Mouse (Mus musculus): ENCODE measurements around the gene Pemt. TPM values are rescaled to one million over a fixed set of nuclear protein-coding genes. Genes with fewer than 3 reads are reported as not detected.

Gene Pemt
- polyA plus RNA-seq, 2 experiments: 5.4 to 7.2 TPM

DNA sequence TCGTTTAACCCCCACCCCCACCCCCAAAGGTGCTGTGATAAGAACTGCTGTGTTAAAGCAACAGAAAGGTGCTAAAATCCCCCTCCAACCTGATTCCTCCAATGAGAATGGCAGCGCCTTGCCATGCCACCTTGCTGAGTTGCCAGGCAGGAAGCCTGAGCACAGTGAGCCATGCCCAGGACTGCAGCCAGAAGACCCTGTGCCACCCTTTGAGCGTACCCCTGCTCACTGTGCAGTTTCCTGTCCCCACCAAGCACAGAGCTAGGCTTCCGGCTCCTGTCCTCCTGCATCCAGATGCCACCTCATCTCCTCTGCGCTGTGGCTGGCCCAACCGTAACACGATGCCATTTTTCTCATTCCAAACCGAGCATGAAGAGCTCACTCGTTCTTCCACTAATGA lies 16.3 kb downstream of the Pemt start:
- DNase-seq (ENCODE audit: low spot score) (no peak), ATAC-seq (ENCODE audit: low FRiP score, low read depth) (no peak)
- no peaks in the 10 kb centered on the region for H3K4me1 ChIP-seq (ENCODE audit: control insufficient read depth, insufficient read depth, low read length)
- no peak for TF ChIP-seq POLR2A (IDR thresholded peaks at IDR 0.05; ENCODE audit: borderline replicate concordance, extremely low read depth, insufficient read depth, insufficient read length)
- no peaks in the 10 kb centered on the region for H3K36me3 ChIP-seq (ENCODE audit: control insufficient read depth, insufficient read depth, low read length)
- no peak overlapping the region for H3K9ac ChIP-seq (ENCODE audit: low read depth, low read length, severe bottlenecking)
- H3K9me3 ChIP-seq (ENCODE audit: control insufficient read depth, low read length): no peaks in the 10 kb centered on the region
- no peak overlapping the region for H3K4me3 ChIP-seq (replicated peaks; ENCODE audit: low read length)
- no peak overlapping the region for H3K27ac ChIP-seq (replicated peaks; ENCODE audit: low read depth, low read length)
- WGBS: 46% methylated on average over 9 of the region's 9 CpGs
- H3K27me3 ChIP-seq (ENCODE audit: control insufficient read depth, insufficient read depth, low read length): no peaks in the 10 kb centered on the region
- no peak overlapping the region for H3K4me2 ChIP-seq (replicated peaks; ENCODE audit: low read depth, low read length, severe bottlenecking)

DNA sequence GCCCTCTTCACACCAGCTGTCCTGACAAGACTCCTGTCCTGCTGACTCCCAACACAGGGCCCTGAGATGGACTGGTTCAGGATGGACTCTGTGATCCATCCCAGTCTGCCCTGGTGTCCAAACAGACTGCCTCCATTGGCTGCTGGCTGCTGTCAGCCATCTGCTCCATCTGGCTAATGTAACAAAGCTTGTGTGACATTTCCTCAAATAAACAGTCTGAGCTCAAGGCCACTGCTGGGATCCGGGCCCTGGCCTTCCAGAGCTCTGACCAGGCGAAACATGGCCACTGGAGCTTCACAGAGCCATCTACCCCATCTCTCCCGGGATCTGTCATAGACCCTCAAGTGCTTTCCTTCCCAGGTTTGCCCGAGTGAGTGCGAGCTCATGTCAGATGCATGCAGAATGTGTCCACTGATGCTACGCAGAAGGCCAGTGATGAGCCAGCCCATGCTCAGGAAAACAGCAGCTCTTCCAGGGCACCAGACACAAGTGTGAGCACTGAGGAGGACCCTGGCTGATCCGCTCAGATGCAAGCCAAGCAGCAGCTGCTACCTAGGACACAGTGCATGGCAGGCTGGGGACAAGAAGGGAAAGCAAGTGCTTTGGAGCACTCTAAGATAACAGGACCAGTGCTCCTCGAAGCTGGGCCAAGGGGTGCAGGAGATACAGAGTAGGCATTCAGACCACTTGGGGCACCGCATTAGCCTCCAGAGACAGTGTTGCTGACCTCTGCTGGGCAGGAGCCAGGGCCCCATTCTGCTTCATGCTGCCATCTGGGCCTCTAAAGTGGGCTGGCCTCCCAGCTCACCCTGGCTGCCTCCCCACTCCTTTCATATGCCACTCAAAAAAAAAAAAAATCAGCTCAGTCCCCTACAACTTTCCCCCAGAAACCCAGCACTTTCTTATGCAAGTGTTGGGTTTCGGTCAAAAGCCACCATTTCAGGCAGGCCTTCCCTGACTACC lies 18.1 kb downstream of the Pemt start:
- ATAC-seq (ENCODE audit: low FRiP score, low read depth): no peak
- 72% methylated on average over 10 of the region's 10 CpGs for WGBS

DNA sequence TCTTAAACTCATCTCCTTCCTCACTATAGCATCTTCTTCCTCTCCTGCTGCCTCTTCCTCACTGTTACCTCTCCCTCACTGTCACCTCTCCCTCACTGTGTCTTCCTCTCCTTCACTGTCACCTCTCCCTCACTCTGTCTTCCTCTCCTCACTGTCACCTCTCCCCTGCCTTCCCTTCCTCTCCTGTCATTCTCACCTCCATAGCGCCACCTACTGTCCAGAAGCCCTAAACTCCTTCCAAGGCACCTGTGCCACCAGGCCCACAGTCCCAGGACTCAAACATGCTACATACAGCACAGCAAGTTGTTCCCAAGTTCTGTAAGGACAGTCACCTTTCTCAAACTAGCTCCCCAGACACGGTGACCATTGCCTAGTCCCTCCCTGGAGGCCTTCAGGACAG lies 19.0 kb downstream of the Pemt start:
- Histone ChIP-seq H3K27me3 (ENCODE audit: control insufficient read depth, insufficient read depth, low read length) (no peaks in the 10 kb centered on the region), H3K4me1 (ENCODE audit: control insufficient read depth, insufficient read depth, low read length) (no peaks in the 10 kb centered on the region), H3K27ac (replicated peaks; ENCODE audit: low read depth, low read length) (no peak overlapping the region), H3K9me3 (ENCODE audit: control insufficient read depth, low read length) (no peaks in the 10 kb centered on the region), H3K4me3 (replicated peaks; ENCODE audit: low read length) (no peak overlapping the region), H3K9ac (ENCODE audit: low read depth, low read length, severe bottlenecking) (no peak overlapping the region), H3K4me2 (replicated peaks; ENCODE audit: low read depth, low read length, severe bottlenecking) (no peak overlapping the region), H3K36me3 (ENCODE audit: control insufficient read depth, insufficient read depth, low read length) (no peaks in the 10 kb centered on the region)
- DNase-seq (ENCODE audit: low spot score): peak; percentile 47
- TF ChIP-seq POLR2A (IDR thresholded peaks at IDR 0.05; ENCODE audit: borderline replicate concordance, extremely low read depth, insufficient read depth, insufficient read length): no peak
- 2% methylated on average over 2 of the region's 2 CpGs for WGBS
- no peak for ATAC-seq (ENCODE audit: low FRiP score, low read depth)

More for the DNA sequence above, 18.1 kb downstream of the Pemt start:
- no peak for TF ChIP-seq POLR2A (IDR thresholded peaks at IDR 0.05; ENCODE audit: borderline replicate concordance, extremely low read depth, insufficient read depth, insufficient read length)
- Histone ChIP-seq H3K9ac (ENCODE audit: low read depth, low read length, severe bottlenecking) (no peak overlapping the region), H3K36me3 (ENCODE audit: control insufficient read depth, insufficient read depth, low read length) (no peaks in the 10 kb centered on the region), H3K4me3 (replicated peaks; ENCODE audit: low read length) (no peak overlapping the region), H3K4me2 (replicated peaks; ENCODE audit: low read depth, low read length, severe bottlenecking) (no peak overlapping the region), H3K4me1 (ENCODE audit: control insufficient read depth, insufficient read depth, low read length) (no peaks in the 10 kb centered on the region), H3K27me3 (ENCODE audit: control insufficient read depth, insufficient read depth, low read length) (no peaks in the 10 kb centered on the region), H3K9me3 (ENCODE audit: control insufficient read depth, low read length) (no peaks in the 10 kb centered on the region), H3K27ac (replicated peaks; ENCODE audit: low read depth, low read length) (no peak overlapping the region)
- no peak for DNase-seq (ENCODE audit: low spot score)

DNA sequence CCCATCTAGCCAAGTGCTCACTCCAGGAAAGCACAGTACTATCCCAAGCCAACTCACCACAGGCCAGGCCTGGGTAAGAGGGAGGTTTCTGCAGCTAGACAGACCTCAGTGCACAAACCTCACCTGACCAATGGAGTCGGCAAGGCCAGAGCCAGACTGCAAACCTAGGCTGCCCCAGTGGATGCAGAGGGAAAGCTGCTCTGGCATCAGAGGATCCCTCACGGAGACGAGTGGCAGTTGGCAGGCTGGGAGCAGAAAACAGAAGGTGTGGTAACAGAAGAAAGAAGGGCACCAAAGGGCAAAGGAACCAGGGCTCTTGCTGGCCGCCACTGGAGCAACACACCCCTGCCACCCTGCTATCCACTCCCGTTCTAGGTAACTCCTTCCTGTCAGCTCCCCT lies 20.1 kb downstream of the Pemt start:
- H3K36me3 ChIP-seq (ENCODE audit: control insufficient read depth, insufficient read depth, low read length): no peaks in the 10 kb centered on the region
- no peak for TF ChIP-seq POLR2A (IDR thresholded peaks at IDR 0.05; ENCODE audit: borderline replicate concordance, extremely low read depth, insufficient read depth, insufficient read length)
- WGBS: 74% methylated on average over 5 of the region's 5 CpGs
- H3K4me3 ChIP-seq (replicated peaks; ENCODE audit: low read length): no peak overlapping the region
- H3K9me3 ChIP-seq (ENCODE audit: control insufficient read depth, low read length): no peaks in the 10 kb centered on the region
- ATAC-seq (ENCODE audit: low FRiP score, low read depth): no peak
- H3K9ac ChIP-seq (ENCODE audit: low read depth, low read length, severe bottlenecking): no peak overlapping the region
- no peak for DNase-seq (ENCODE audit: low spot score)
- H3K27me3 ChIP-seq (ENCODE audit: control insufficient read depth, insufficient read depth, low read length): no peaks in the 10 kb centered on the region
- no peak overlapping the region for H3K4me2 ChIP-seq (replicated peaks; ENCODE audit: low read depth, low read length, severe bottlenecking)
- H3K27ac ChIP-seq (replicated peaks; ENCODE audit: low read depth, low read length): no peak overlapping the region
- no peaks in the 10 kb centered on the region for H3K4me1 ChIP-seq (ENCODE audit: control insufficient read depth, insufficient read depth, low read length)

DNA sequence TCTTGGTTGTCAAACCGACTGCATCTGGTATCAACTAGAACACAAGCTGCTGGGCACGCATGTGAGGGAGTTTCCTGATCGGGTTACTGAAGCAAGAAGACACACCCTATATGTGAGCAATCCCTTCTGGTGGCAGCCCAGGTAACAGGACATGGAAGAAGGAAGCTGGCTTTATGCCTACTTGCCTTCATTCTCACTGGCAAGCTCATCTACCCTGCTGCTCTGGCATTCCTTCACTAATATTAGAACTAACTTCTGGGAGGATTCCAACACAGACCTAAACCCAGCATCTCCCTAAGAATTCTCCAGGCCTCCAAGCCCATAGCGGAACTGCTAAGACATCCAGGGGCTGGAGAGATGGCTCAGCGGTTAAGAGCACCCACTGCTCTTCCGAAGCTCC lies 25.1 kb downstream of the Pemt start:
- no peak for DNase-seq (ENCODE audit: low spot score)
- no peaks in the 10 kb centered on the region for H3K4me1 ChIP-seq (ENCODE audit: control insufficient read depth, insufficient read depth, low read length)
- H3K9ac ChIP-seq (ENCODE audit: low read depth, low read length, severe bottlenecking): no peak overlapping the region
- no peaks in the 10 kb centered on the region for H3K9me3 ChIP-seq (ENCODE audit: control insufficient read depth, low read length)
- H3K4me3 ChIP-seq (replicated peaks; ENCODE audit: low read length): no peak overlapping the region
- no peak for ATAC-seq (ENCODE audit: low FRiP score, low read depth)
- no peaks in the 10 kb centered on the region for H3K36me3 ChIP-seq (ENCODE audit: control insufficient read depth, insufficient read depth, low read length)
- no peak for TF ChIP-seq POLR2A (IDR thresholded peaks at IDR 0.05; ENCODE audit: borderline replicate concordance, extremely low read depth, insufficient read depth, insufficient read length)
- no peak overlapping the region for H3K4me2 ChIP-seq (replicated peaks; ENCODE audit: low read depth, low read length, severe bottlenecking)
- H3K27me3 ChIP-seq (ENCODE audit: control insufficient read depth, insufficient read depth, low read length): no peaks in the 10 kb centered on the region
- 73% methylated on average over 6 of the region's 6 CpGs for whole genome bisulfite sequencing
- H3K27ac ChIP-seq (replicated peaks; ENCODE audit: low read depth, low read length): no peak overlapping the region

All from limb, embryonic 14.5 days (tissue).